Mouse (Mus musculus) embryo, embryonic 10 days (tissue): ENCODE results near the gene Mrpl54.

ENCODE experiments used
- DNase-seq: peaks from one replicate; pipeline ENCODE4 v3.0.0-alpha.2; 2015; ENCODE audit warnings: low spot score

The Mrpl54 gene

DNA sequence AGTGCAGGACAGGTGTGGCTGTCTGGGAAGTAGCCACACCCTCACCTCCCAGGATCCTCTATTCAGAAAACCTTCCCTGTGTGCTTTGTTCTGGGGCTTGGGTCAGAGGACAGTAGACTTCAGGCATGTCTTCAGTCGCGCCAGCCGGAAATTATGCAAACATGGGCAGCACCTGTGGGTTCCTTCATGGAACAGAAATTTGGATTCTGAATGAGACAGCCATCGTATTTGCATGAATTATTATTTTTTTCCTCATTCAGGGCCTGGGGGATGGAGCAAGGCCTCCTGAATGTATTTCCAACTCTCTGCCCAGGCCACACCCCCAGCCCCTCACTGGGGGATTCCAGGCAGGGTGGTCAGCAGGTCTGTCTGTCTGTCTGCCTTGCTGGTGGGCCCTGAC lies 5.7 kb downstream of the Mrpl54 start:
- no peak for DNase-seq

DNA sequence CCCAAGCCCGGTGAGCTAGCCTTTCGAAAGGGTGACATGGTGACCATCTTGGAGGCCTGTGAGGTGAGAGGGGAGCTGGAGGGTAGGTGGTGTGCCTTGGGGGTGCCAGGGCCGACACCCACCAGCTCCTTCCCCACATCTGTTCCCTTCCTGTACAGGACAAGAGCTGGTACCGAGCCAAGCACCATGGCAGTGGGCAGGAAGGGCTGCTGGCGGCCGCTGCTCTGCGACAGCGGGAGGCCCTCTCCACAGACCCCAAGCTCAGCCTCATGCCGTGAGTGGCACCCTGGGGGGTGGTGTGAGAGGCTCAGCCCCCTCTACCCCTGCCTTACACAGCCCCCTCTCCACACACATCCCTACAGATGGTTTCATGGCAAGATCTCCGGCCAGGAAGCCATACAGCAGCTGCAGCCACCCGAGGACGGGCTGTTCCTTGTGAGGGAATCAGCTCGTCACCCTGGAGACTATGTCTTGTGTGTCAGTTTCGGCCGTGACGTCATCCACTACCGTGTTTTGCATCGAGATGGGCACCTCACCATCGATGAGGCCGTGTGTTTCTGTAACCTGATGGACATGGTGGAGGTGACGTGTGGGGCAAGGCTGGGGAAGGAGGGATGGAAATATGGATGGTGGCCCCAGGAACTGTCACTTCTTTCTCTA lies 7.4 kb downstream of the Mrpl54 start:
- no peak for DNase-seq

- peak; percentile 53 for DNase-seq
These were observed 9.3 kb downstream of the Mrpl54 start for GRCm38 (mm10) chr10:81257158-81258039.

DNA sequence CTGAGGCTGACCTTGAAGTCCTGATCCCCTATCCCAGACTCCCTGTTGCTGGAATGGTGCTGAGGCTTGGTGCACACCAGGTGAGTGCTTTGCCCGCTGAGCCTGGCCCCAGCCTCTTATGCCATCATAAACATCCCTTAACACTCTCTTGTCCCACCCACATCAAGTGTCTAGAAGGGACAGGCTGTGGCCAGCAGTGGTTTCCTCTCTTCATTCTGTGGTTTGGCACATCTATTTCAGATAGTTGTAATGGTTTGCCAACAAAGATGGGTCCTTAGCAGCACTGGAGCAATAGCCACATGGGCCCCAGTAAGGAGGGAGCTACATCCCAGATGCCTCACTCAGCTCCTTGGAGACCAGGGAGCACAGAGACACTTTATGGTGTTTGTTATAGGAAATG lies 11.8 kb downstream of the Mrpl54 start:
- no peak for DNase-seq

DNA sequence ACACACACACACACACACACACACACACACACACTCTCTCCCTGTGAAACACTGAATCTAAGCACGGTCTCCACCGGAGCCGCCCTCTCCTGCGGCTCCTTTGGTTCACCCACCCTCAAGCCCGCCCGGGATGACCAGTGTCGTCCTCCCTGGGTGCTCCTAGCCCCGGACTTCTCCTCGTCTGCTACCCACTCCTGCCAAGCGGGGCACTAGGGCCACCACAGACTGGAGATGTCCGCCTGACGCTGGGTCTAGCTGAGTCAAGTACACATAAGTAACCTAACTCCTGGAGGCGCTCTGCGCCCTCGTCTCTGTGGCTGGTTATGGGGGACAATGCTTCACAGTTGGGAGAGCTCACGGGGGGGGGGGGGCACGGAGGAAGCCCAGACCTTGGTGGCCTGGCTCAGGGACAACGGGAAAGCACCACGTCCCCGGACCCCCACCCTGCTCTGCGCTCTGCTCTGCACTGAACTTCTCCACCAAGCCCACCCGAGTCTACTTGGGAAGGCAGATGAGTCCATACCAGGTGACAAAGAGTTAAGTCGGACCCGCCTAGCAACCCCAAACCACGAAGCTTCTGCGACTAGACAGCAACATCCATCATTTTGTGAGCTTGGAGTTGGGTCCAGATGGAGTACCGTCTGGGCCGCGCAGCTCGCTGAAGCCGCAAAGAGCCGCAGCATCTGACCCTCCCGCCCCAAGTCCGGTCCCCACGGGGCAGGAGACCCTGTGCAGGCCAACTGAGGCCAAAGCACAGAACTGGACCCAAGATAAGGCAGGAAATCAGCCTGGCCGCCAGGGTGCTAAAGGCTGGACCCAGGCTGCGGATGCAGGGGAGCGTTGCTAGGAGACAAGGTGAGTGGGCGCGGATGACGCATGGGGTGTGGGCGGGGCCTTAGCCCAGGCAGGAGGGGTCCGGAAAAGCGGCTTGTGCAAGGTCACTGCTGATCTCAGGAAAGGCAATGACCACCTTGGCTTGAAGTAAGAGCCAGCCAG lies 14.0 kb downstream of the Mrpl54 start, which contains the start of gene Matk:
Gene Matk (plus strand): TSS at position 512 of the 996 bp plus-strand sequence.
- DNase-seq: peak; percentile 75

- DNase-seq: no peak
These were observed 17.3 kb downstream of the Mrpl54 start for GRCm38 (mm10) chr10:81249442-81249841.

DNA sequence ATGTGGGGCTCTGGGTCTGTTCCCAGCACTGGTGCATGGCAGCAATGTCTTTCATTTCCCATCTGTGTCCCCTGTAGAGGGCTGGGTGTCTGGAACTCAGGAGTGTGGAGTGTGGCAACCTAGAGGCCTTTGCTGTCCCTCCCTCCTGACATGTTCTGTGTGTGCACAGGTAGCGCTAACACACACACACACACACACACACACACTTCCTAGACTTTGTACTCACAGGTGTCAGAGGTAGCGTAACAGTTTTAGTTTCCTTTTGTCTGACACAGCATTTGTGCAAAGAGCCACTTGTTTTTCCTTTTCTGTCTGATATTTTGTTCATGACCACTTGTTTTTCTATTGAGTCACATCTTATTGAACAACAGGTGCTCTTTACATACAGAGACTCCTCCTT lies 18.9 kb downstream of the Mrpl54 start:
- no peak for DNase-seq

- DNase-seq: no peak
These were observed 21.6 kb downstream of the Mrpl54 start for GRCm38 (mm10) chr10:81245166-81245565.

DNA sequence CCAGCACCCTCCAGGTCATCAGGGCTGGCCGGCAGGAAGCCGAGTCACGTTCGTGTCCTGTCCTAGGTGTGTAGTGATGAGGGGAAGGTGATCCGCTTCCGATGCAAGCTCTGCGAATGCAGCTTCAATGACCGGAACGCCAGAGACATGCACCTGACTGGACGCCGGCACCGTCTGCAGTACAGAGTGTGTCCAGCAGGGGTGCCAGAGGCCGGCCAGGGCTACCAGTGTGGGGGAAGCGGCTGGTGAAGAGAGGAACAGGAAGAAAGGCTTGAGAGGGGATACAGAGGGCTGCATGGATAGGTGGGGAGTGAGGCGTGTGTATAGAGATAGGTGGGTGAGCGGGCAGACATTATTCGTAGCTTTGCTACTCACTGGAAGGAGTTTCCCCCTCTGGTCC lies 22.1 kb downstream of the Mrpl54 start:
- DNase-seq: peak; percentile 75

DNA sequence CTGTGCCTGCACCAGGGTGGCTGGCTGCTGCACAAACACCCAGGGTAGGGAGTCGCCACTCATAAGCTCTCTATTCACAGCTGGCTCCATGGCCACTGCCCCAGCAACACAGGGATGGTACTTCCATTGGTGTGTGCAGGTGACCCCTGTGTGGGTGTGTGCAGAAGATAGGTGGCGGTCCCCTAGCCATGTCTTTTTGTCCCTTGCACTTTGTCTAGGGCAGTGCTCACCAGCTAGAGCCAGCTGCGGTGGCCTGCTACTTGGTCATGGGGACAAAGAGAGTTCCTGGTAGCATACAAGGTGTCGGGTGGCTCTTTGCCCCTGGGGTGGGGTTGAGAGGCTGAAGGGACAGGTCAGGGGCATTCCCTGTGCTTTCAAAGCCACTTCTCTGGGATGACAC lies 22.6 kb downstream of the Mrpl54 start:
- DNase-seq: no peak

DNA sequence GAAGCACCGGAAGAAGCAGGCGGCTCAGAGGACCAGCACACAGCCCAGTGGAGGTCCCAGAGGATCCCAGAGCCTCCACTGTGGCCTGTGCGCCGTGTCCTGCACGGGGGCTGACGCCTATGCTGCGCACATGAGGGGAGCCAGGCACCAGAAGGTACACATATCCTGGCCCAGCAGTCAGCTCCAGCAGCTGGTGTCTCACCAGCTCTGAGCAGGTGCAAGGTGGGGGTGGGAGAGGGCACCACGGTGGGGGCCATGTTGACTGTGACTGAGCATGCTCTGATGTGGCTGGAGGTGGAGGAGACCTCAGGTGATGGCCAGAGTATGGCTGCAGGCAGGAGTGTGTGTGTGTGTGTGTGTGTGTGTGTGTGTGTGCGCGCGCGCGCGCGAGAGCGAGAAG lies 24.7 kb downstream of the Mrpl54 start:
- no peak for DNase-seq

GRCm38 (mm10) chr10:81240876-81241275 lies 25.9 kb downstream of the Mrpl54 start:
- peak; percentile 78 for DNase-seq

DNA sequence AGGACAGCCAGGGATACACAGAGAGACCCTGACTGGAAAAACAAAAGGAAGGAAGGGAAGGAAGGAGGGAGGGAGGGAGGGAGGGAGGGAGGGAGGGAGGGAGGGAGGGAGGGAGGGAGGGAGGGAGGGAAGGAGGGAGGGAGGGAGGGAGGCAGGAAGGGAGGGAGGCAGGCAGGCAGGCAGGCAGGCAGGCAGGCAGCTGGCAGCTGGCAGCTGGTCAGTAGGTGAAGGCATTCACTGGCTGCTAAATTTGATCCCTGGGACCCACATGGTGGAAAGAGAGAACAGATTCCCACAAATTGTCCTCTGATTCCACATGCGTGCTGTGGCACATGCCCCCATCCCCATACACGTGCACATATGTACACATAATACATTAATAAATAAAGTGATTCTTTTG lies 28.1 kb downstream of the Mrpl54 start:
- DNase-seq: no peak

DNA sequence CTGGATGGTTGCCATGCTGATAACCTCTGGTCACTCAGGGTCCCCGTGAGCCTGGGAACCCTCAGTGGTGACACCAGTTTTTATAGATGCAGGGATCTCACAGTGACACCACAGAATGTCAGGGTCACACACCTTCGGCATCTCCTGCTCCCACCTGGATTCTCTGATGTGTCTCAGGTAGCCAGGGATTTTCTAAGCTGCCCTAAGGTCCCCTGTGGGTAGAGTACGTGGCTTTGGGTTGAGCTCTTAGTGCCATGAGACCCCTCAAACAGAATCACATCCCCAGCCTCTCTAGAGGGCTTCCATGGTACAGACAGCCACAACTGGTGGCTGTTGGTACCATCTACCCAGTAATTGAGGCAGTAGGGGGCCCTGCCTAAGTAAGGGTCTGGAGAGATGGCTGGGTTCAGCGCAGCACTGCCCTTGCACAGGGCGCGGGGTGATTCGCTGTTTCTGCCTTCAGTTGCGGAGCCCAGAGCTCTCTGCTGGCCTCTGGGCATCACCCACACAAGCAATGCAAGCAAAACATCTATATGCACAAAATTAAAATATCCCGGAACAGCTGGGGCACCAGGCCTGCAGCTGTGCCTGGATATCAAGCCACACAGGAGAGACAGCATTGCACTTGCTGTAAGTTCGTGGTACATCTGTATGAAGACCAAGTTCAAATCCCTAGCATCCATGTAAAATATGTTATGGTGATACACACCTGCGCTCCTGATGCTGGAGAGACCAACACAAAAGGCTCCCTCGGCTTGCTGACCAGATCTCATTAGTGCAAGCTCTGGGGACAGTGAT lies 30.1 kb downstream of the Mrpl54 start:
- no peak for DNase-seq

- no peak for DNase-seq
These were observed 32.5 kb downstream of the Mrpl54 start for GRCm38 (mm10) chr10:81234206-81234605.

GRCm38 (mm10) chr10:81233226-81233585 lies 33.5 kb downstream of the Mrpl54 start:
- DNase-seq: no peak

DNA sequence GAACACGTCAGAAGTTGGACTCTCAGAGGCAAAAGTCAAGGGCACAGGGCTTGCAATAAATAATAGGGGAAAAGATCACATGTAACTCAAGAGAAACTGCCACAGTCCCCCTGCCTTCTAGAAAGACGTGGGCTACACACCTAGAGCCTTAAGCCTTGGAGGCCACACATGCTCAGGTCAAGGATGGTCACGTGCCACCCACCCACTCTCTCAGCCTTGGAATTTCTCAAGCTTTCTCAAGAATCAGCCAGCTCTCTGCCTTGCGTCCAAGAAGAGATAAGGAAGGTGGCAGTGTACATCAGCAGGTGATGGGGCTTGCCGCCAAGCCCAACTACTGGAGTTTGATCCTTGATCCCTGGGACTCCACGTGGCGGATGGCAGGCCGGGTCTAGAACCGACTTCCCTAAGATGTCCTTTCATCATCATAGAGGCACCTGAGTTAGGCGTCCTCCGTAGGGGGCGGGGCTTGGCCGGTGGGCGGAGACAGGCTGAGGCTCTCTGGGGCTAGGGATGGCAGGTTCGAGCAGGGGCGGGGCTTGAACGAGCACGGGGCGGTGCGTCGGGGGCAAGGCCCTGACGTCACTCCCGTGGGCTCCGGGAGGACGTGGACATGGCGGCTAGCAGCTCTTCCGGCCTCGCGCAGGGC lies 34.0 kb downstream of the Mrpl54 start, which contains the start of gene Zfr2:
Gene Zfr2 (plus strand): TSS at position 576 of the 646 bp plus-strand sequence.
- peak; percentile 91 for DNase-seq

DNA sequence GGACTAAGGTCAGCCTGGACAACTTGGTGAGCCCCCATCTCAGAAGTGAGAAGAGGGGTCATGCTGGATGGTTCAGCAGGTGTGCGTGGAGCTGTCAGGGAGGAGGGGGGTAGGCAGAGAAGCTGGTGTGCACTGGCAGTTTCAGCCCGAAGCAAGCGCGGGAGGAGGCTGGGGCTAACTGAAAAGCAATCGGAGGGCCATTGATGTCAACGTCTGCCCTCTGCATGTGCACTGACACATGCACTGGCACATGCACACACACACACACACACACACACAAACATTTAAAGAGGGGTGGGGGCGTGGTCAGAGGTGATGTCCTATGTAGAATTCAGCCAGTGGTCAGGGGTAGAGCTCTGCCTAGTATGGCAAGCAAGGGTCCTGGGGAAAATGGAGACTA lies 35.3 kb downstream of the Mrpl54 start:
- no peak for DNase-seq

GRCm38 (mm10) chr10:81230438-81231332 lies 36.0 kb downstream of the Mrpl54 start, which contains the start of gene Atcay:
Atcay (minus strand) TSS chr10:81230833.
- peak; percentile 71 for DNase-seq
